Mouse (Mus musculus): Measurements from ENCODE around the gene Spag9.
"Not testable (repeated sequence)": the region's sequence is repeated elsewhere in the genome, so short reads cannot be mapped to it uniquely, and the experiment has no call there.

The Spag9 gene

GRCm38 (mm10) chr11:93986298-93986697 lies 9.6 kb upstream of the Spag9 start:
- DNase-seq (ENCODE audit: low read depth, low spot score), result no peak

DNA sequence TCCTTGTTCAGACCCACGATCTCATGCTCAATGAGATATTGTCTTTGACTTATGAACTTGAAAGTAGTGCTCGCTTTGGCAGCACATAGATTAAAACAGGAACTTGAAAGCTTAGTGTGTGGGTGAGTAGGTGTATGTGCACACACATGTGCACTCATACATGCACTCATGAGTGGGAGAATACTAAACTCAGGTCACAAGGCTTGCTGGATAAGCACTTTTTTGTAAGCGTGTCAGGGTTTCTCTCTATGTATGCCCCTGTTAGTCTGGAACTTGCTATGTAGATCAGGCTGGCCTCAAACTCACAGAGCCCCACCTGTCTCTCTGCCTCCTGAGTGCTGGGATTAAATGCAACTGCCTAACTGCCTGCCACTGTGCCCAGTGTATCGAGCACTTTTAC lies 8.9 kb upstream of the Spag9 start:
- DNase-seq (ENCODE audit: low read depth, low spot score), result no peak

DNA sequence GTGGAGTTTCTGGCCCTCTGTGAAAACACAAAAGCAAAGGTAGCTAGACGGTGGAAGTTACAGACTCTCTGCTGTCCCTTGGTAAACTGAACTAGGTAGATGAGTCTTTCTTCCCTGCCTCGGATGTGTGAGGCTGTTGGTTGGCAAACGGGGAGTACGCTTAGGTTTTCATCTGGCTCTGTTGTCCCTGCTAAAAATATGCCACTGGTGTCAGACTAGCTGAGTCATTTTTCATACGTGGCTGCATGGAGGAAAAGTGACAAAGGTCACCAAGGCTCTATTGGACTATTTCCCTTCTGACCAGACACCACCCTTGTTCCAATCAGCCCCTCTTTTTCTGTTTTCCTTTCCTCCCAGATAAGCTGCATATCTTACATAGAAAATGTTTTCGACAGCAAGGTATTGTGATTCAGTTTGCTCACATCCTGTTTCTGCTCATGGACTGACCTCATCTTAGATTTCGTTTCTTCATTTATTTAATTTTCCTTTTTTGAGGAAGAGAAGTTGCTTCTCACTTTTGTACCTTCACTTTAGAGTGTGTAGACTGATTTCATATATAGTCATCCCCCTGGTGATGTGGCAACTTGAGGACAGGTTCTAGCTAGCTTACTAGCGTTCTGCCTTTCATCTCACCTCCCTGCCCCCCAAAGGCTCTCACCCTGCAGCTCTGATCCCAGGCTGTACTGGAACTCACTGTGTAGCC lies 8.1 kb upstream of the Spag9 start:
- peak; percentile 26 for DNase-seq (ENCODE audit: low read depth, low spot score)

GRCm38 (mm10) chr11:93988328-93989062 lies 7.4 kb upstream of the Spag9 start:
- DNase-seq (ENCODE audit: low read depth, low spot score), result no peak

- DNase-seq (ENCODE audit: low read depth, low spot score), result no peak
These were observed 1.4 kb upstream of the Spag9 start for GRCm38 (mm10) chr11:93994531-93994930.

GRCm38 (mm10) chr11:93995111-93995719 lies 676 bp upstream of the Spag9 start:
- peak; percentile 65 for DNase-seq (ENCODE audit: low read depth, low spot score)

DNA sequence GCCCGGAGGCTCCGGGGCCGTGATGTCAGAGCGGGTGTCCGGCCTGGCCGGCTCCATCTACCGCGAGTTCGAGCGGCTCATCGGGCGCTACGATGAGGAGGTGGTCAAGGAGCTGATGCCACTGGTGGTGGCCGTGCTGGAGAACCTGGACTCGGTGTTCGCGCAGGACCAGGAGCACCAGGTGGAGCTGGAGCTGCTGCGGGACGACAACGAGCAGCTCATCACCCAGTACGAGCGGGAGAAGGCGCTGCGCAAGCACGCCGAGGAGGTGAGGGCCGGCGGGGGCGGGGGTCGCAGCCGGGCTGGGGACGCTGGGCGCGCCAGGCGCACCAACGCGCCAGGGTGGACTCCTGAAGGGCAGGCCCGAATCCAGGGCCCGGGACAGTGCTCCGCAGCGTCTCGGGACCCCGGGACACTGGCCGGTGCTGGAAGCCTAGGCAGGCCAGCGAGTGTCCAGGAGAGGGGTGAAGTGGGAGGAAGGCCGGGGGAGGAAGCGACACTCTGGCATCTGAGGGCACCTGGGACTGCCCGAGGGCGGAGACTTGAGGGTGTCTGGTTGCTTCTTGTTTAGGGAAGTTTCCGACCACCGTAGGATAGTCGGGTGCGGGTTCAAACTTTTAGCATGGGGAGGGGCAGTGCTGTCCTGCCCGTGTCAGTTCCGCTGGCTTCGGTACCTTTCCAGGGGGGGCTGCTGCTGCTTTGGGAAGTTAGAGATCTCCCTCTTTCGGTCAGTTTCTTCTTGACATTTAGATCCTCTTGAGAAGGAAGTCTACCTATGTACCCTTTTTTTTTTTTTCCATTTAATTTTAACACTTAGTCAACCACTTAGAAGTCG lies 632 bp downstream of the Spag9 start:
- peak; percentile 82 for DNase-seq (ENCODE audit: low read depth, low spot score)

- no peak for DNase-seq (ENCODE audit: low read depth, low spot score)
These were observed 1.4 kb downstream of the Spag9 start for GRCm38 (mm10) chr11:93997141-93997775.

GRCm38 (mm10) chr11:93999276-93999675 lies 3.4 kb downstream of the Spag9 start:
- no peak for DNase-seq (ENCODE audit: low read depth, low spot score)

GRCm38 (mm10) chr11:94003346-94003745 lies 7.5 kb downstream of the Spag9 start:
- no peak for DNase-seq (ENCODE audit: low read depth, low spot score)

GRCm38 (mm10) chr11:94019091-94019490 lies 23.2 kb downstream of the Spag9 start:
- DNase-seq (ENCODE audit: low read depth, low spot score), result peak; percentile 57

DNA sequence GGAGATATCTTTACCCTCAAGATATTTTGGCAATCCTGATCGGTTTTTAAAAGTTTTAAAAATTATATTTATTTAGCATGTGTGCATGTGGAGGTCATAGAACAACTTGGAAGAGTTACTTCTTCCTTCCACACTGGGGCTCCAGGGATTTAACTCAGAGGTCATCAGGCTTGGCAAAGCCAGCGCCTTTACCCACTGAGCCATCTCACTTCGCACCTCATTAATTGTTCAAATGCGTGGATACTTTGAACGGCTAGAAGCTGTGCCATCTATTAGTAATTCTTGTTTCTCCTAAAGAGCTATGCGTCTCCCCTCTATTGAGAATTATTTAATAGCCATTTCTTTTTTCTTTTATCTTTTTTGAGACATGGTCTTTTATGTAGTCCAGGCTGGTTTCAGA lies 24.5 kb downstream of the Spag9 start:
- DNase-seq (ENCODE audit: low read depth, low spot score), result no peak

- DNase-seq (ENCODE audit: low read depth, low spot score), result no peak
These were observed 30.4 kb downstream of the Spag9 start for GRCm38 (mm10) chr11:94026289-94026688.

GRCm38 (mm10) chr11:94032084-94032483 lies 36.2 kb downstream of the Spag9 start:
- no peak for DNase-seq (ENCODE audit: low read depth, low spot score)

DNA sequence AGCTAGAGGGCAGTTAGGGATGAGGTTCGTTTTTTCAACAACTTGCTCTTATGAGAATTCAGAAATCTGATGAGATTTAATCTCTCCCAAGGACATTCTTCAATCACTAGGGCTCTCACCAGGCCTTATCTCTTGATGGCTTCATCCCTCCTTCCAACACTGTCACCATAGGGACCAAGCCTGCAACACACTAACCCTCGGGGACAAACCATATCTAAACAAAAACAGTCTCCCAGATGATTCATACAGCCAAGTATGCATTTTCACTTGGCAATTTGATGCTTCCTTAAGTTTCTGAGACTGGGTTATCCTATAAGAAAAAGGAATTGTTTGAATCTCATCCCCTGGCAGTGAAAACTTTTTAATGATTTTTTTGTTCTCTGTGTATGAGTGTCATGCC lies 37.1 kb downstream of the Spag9 start:
- no peak for DNase-seq (ENCODE audit: low read depth, low spot score)

GRCm38 (mm10) chr11:94035974-94036373 lies 40.1 kb downstream of the Spag9 start:
- DNase-seq (ENCODE audit: low read depth, low spot score), result peak; percentile 47

DNA sequence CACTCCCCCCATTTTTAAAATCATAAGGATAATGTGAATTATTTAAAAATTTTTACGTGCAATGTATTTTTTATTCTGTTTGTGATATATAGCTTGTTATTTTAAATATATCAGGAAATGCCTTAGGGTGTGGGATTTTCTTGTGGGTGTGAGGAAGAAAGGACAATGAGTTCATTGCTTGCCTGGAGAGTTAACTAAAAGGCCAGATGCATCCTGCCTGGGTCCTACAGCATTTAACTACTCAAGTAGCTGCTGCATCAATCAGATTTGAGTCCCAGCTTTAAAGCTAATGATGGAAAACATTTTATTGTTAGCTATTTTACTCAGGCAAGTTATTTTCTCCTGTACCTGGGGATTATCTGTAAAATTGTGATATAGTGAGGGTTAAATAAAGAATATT lies 45.6 kb downstream of the Spag9 start:
- DNase-seq (ENCODE audit: low read depth, low spot score), result no peak

DNA sequence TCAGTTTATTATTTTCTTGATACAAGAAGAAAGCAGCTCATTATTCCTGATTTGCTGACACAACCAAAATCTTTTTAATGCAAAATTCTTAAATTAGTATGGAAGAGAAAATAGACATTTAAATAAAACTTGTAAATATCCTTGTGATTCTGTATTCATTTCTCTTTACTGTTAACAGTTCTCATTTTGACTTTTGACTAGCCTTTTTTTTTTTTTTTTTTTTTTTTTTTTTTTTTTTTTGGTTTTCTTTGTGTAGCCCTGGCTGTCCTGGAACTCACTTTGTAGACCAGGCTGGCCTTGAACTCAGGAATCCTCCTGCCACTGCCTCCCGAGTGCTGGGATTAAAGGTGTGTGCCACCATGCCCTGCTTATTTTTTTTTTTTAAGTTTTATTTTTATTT lies 46.4 kb downstream of the Spag9 start:
- DNase-seq (ENCODE audit: low read depth, low spot score), result not testable (repeated sequence)

DNA sequence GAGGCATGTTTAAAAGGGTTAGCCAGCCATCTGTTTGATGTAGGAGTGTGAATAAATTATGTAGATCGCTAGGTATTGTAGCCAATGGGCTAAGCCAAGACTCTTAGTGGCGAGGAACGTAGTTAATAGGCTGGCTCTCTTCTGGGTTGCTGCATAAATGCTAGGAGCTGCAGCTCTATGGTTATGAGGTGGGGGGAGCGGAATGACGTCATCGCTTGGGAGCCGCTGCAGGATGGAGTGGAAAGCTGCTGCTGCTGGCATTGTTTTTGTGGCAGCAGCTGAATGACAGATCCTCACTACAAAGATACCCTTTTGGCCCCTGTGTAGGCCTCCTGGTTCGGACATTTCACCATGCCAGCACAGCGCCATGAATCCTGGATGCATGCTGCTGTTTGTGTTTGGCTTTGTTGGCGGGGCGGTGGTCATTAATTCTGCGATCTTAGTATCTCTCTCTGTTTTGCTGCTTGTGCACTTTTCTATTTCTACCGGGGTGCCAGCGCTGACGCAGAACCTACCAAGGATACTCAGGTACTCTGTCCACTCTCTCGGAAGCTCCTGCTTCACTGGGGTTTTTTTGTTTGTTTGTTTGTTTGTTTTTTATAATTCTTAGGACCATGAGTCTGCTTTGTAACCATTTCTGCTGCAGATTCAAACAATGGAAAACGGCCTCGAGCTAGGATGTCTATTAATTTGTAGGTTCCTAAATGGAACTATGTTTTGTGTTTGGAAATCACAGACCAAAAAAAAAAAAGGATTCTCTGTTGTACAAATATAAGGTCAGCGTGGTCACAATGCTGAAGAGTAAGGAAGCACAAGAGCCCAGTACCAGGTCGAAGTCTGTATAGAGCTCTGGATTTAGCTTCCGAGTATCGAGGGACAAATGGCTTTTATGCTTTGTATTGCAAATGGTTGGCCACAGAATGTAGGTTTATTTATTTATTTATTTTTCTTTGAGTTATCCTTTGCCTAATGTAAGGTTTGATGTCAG lies 48.4 kb downstream of the Spag9 start:
- DNase-seq (ENCODE audit: low read depth, low spot score), result no peak

- no peak for DNase-seq (ENCODE audit: low read depth, low spot score)
These were observed 49.1 kb downstream of the Spag9 start for GRCm38 (mm10) chr11:94045016-94045415.

Data from A20 (cell line).